Mouse (Mus musculus): ENCODE results near the gene Nicn1. TPM values are rescaled to one million over a fixed set of nuclear protein-coding genes. Genes with fewer than 3 reads are reported as not detected.
A peak's percentile ranks its signal among the peaks of the same experiment; 100 is the strongest.

The Nicn1 gene
- 38.9 and 41.2 TPM in 2 replicates for polyA plus RNA-seq (2014; fragmentation: Nextera tagmentation; extraction: Ambion mirVana)

DNA sequence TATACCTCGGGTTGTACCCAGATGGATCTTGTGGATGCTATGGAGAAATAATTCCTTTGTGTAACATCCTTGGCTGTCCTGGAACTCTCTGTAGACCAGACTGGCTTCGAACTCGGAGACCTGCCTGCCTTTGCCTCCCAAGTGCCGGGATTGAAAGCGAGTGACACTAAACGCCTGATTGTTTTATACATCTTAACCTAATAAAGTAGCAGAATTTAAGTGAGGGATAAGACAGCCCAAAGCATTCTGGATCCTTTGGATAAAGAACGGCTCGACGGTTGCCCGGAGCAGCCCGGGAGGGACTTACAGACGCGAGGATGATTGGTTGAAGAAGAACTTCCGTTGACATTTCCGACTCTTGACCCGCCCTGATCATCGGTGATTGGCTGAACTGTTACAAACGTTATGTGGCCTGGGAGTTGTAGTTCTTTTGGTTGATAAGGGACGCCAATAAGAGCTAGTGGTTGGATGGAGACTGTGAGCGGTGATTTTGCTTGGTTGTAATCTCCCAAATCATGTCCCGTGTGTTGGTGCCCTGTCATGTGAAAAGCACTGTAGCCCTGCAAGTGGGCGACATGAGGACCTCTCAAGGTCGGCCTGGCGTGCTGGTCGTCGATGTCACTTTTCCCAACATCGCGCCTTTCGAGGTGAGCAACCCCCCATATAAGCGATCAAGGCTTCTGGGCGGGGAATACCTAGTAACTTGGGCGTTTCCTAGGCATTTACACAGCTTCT lies at the start of gene Nicn1:
TSS of gene Nicn1 (plus strand) at position 414 of the 735 bp plus-strand sequence.
- no peaks in the 10 kb centered on the region for H3K9me3 ChIP-seq (ENCODE audit: control insufficient read depth, low read length)
- H3K27me3 ChIP-seq (replicated peaks; ENCODE audit: control insufficient read depth, insufficient read depth, low read length) = no peaks in the 10 kb centered on the region
- peak; percentile 95 for ATAC-seq (replicated peaks; ENCODE audit: low FRiP score, low TSS enrichment, low read depth)
- under 1% methylated on average over 32 of the region's 32 CpGs for WGBS
- peaks cover 4% of the 10 kb centered on the region for H3K4me1 ChIP-seq (replicated peaks; ENCODE audit: control insufficient read depth, insufficient read depth, low read length)
- DNase-seq (ENCODE audit: low spot score) = peak; percentile 83
- H3K9ac ChIP-seq (ENCODE audit: low read length) = peak within 1 kb of the TSS; percentile 63
- H3K36me3 ChIP-seq (ENCODE audit: control insufficient read depth, insufficient read depth, low read length) = peaks cover 7% of the 10 kb centered on the region
- peak within 1 kb of the TSS; percentile 61 for H3K4me2 ChIP-seq (ENCODE audit: low read length)
- peak within 1 kb of the TSS; percentile 70 for H3K4me3 ChIP-seq (ENCODE audit: low read depth, low read length)
- peak within 1 kb of the TSS; percentile 80 for H3K27ac ChIP-seq (ENCODE audit: low read depth)

DNA sequence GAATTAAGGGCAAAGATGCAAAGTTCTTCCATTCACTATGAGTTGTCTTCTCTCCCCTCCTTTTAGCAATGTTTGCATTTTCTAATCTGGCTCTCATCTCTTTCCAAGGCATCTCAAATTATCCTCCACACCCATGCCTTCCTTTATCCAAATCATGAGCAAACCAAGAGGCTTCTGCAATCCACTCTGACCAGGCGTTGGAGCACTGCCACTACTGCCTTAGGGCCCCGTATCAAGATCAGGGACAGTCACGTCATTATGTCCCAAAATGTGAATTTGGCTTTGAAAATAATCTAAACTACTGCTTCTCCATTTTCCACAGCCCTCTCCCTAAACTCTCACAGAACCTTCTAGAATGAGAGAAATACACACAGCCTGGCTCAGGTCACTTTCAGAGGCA lies 45.7 kb upstream of the Nicn1 start:
- no peak overlapping the region for H3K4me2 ChIP-seq (ENCODE audit: low read length)
- H3K27me3 ChIP-seq (replicated peaks; ENCODE audit: control insufficient read depth, insufficient read depth, low read length) = no peaks in the 10 kb centered on the region
- 92% methylated on average over 3 of the region's 3 CpGs for WGBS
- ATAC-seq (replicated peaks; ENCODE audit: low FRiP score, low TSS enrichment, low read depth) = no peak
- no peak overlapping the region for H3K27ac ChIP-seq (ENCODE audit: low read depth)
- DNase-seq (ENCODE audit: low spot score) = no peak
- no peak overlapping the region for H3K4me3 ChIP-seq (ENCODE audit: low read depth, low read length)
- peaks cover 10% of the 10 kb centered on the region; the same call in 1 of the 2 replicates for H3K36me3 ChIP-seq (ENCODE audit: control insufficient read depth, insufficient read depth, low read length)
- H3K4me1 ChIP-seq (replicated peaks; ENCODE audit: control insufficient read depth, insufficient read depth, low read length) = no peaks in the 10 kb centered on the region
- H3K9ac ChIP-seq (ENCODE audit: low read length) = no peak overlapping the region
- H3K9me3 ChIP-seq (ENCODE audit: control insufficient read depth, low read length) = no peaks in the 10 kb centered on the region

DNA sequence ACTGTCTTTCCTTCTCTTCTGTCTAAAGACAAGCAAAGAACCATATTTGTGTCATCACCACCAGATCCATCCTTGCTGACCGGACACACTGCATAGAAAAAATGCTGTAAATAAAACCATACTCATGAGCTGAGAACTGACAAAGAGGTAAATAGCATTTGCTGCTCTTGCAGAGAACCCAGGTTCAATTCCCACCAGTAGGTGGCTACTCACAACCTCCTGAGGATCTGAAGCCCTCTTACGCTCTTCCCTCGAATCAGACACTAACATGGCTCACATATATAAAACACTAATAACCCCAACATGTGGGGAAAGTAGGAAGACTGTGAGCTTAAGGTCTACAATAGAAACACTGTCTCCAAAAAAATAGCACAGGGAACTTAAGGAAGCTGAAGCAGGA lies 45.2 kb upstream of the Nicn1 start:
- ATAC-seq (replicated peaks; ENCODE audit: low FRiP score, low TSS enrichment, low read depth) (no peak), DNase-seq (ENCODE audit: low spot score) (no peak)
- Histone ChIP-seq H3K9ac (ENCODE audit: low read length) (no peak overlapping the region), H3K9me3 (ENCODE audit: control insufficient read depth, low read length) (no peaks in the 10 kb centered on the region), H3K4me2 (ENCODE audit: low read length) (no peak overlapping the region), H3K36me3 (ENCODE audit: control insufficient read depth, insufficient read depth, low read length) (peaks cover 10% of the 10 kb centered on the region; the same call in 1 of the 2 replicates), H3K4me3 (ENCODE audit: low read depth, low read length) (no peak overlapping the region), H3K27me3 (replicated peaks; ENCODE audit: control insufficient read depth, insufficient read depth, low read length) (no peaks in the 10 kb centered on the region), H3K27ac (ENCODE audit: low read depth) (no peak overlapping the region), H3K4me1 (replicated peaks; ENCODE audit: control insufficient read depth, insufficient read depth, low read length) (no peaks in the 10 kb centered on the region)
- WGBS = 75% methylated on average over 3 of the region's 3 CpGs

DNA sequence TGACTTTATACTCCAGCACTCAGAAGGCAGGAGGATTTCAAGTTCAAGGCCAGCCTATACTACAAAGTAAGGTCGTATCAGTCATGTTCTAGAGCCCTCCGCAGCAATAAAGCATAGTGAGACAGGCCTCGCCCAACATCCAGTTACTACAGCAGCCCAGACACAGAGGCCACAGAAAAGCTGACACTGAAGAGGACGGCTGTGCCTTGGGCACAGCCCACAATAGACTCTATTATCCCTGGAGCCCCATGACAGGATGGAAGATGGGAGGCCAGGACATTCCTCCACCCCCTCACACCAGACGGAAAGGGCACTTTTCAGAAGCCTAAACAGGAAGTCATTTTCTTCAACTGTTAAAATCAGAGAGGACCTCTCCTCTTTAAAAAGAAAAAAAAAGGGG lies 41.3 kb upstream of the Nicn1 start:
- Histone ChIP-seq H3K4me3 (ENCODE audit: low read depth, low read length) (no peak overlapping the region), H3K27ac (ENCODE audit: low read depth) (no peak overlapping the region), H3K9me3 (ENCODE audit: control insufficient read depth, low read length) (no peaks in the 10 kb centered on the region), H3K36me3 (ENCODE audit: control insufficient read depth, insufficient read depth, low read length) (peaks cover 23% of the 10 kb centered on the region), H3K4me1 (replicated peaks; ENCODE audit: control insufficient read depth, insufficient read depth, low read length) (no peaks in the 10 kb centered on the region), H3K4me2 (ENCODE audit: low read length) (no peak overlapping the region), H3K9ac (ENCODE audit: low read length) (no peak overlapping the region), H3K27me3 (replicated peaks; ENCODE audit: control insufficient read depth, insufficient read depth, low read length) (no peaks in the 10 kb centered on the region)
- WGBS = 53% methylated on average over 5 of the region's 5 CpGs
- no peak for DNase-seq (ENCODE audit: low spot score)
- no peak; the same call in 1 of the 2 replicates for ATAC-seq (replicated peaks; ENCODE audit: low FRiP score, low TSS enrichment, low read depth)

DNA sequence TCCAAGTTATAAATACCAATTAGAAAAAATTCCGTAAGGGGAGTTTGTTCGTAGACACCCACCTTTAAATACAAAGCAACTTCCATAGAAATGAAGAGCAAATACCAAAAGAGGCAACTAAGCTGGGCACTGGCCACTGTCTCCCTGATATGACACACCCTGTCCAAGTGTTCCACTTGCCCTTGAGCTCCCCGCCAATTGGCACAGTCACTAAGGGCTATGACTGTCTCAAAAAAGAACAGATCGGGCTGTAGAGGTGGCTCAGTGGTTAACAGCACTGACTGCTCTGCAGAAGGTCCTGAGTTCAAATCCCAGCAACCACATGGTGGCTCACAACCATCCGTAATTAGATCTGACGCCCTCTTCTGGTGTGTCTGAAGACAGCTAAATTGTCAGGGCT lies 38.4 kb upstream of the Nicn1 start:
- Histone ChIP-seq H3K4me1 (replicated peaks; ENCODE audit: control insufficient read depth, insufficient read depth, low read length) (no peaks in the 10 kb centered on the region), H3K36me3 (ENCODE audit: control insufficient read depth, insufficient read depth, low read length) (peaks cover 15% of the 10 kb centered on the region), H3K27ac (ENCODE audit: low read depth) (no peak overlapping the region), H3K9me3 (ENCODE audit: control insufficient read depth, low read length) (no peaks in the 10 kb centered on the region), H3K4me3 (ENCODE audit: low read depth, low read length) (no peak overlapping the region), H3K27me3 (replicated peaks; ENCODE audit: control insufficient read depth, insufficient read depth, low read length) (no peaks in the 10 kb centered on the region), H3K4me2 (ENCODE audit: low read length) (no peak overlapping the region), H3K9ac (ENCODE audit: low read length) (no peak overlapping the region)
- DNase-seq (ENCODE audit: low spot score) (no peak), ATAC-seq (replicated peaks; ENCODE audit: low FRiP score, low TSS enrichment, low read depth) (no peak)
- WGBS = 91% methylated on average over 6 of the region's 6 CpGs

DNA sequence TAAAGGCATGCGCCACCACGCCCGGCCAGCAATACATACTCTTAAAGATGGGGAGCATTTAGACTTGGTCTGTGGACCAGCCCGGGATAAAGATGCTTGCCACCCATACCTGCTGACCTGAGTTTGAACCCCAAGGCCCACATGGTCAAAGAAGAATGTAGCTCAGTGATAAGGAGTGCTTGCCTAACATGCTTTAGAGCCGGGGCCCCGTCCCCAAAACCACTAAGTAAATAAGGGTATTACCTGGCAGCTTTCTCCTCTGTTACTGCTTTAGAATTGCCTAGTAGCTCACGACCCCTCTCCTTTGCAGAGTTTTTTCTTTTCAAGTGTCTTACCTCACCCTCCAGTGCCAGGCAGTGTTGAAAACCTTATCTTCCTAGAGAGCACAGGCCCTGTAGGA lies 37.5 kb upstream of the Nicn1 start:
- Histone ChIP-seq H3K36me3 (ENCODE audit: control insufficient read depth, insufficient read depth, low read length) (peaks cover 15% of the 10 kb centered on the region), H3K4me1 (replicated peaks; ENCODE audit: control insufficient read depth, insufficient read depth, low read length) (no peaks in the 10 kb centered on the region), H3K27me3 (replicated peaks; ENCODE audit: control insufficient read depth, insufficient read depth, low read length) (no peaks in the 10 kb centered on the region), H3K4me2 (ENCODE audit: low read length) (no peak overlapping the region), H3K27ac (ENCODE audit: low read depth) (no peak overlapping the region), H3K9ac (ENCODE audit: low read length) (no peak overlapping the region), H3K4me3 (ENCODE audit: low read depth, low read length) (no peak overlapping the region), H3K9me3 (ENCODE audit: control insufficient read depth, low read length) (no peaks in the 10 kb centered on the region)
- DNase-seq (ENCODE audit: low spot score) = no peak
- ATAC-seq (replicated peaks; ENCODE audit: low FRiP score, low TSS enrichment, low read depth) = no peak
- WGBS = 81% methylated on average over 7 of the region's 7 CpGs

DNA sequence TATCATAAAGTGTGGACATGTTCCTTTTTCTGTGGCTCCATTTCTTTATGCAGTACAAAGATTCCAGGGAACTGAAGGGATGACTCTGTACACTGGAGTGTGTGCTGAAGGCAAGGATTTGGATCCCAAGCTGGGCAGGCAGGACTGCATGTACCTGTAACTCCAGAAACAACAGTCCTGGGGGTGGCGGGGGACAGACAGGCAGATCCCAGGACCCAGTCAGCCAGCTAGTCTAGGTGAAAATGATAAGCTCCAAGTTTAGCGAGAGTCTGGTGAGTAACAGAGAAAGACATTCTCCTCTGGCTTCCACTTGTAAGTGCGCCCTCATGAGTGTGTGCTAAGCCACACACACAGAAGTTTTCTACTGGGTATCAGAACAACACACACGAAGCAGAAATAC lies 29.7 kb upstream of the Nicn1 start:
- WGBS = 76% methylated on average over 4 of the region's 4 CpGs

DNA sequence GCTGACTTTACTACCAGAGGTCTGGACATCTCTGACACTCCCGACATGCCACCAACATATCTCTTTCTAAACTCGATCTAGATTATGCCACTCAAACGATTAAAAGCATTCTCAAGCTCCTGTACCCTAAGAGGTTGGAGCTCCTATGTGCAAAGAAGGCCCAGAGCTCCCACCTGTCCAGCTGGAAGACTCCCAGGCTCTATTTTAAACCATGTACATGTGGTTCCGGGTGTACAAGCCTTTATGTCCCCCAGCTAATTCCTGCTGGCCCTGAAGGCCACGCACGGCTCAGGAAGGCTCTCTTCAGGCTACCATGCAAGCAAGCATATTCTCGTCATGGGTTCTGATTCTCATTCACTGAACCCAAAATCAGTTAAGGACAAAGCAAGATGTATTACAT lies 28.4 kb upstream of the Nicn1 start:
- Histone ChIP-seq H3K4me2 (ENCODE audit: low read length) (peak overlapping the region; percentile 60), H3K4me1 (replicated peaks; ENCODE audit: control insufficient read depth, insufficient read depth, low read length) (peaks cover 22% of the 10 kb centered on the region), H3K27ac (ENCODE audit: low read depth) (no peak overlapping the region), H3K4me3 (ENCODE audit: low read depth, low read length) (peak overlapping the region; percentile 92; the same call in 1 of the 2 replicates), H3K27me3 (replicated peaks; ENCODE audit: control insufficient read depth, insufficient read depth, low read length) (no peaks in the 10 kb centered on the region), H3K9me3 (ENCODE audit: control insufficient read depth, low read length) (no peaks in the 10 kb centered on the region), H3K9ac (ENCODE audit: low read length) (no peak overlapping the region), H3K36me3 (ENCODE audit: control insufficient read depth, insufficient read depth, low read length) (no peaks in the 10 kb centered on the region)
- 72% methylated on average over 7 of the region's 7 CpGs for whole genome bisulfite sequencing
- ATAC-seq (replicated peaks; ENCODE audit: low FRiP score, low TSS enrichment, low read depth) (no peak), DNase-seq (ENCODE audit: low spot score) (no peak)

More for the DNA sequence above, 29.7 kb upstream of the Nicn1 start:
- H3K36me3 ChIP-seq (ENCODE audit: control insufficient read depth, insufficient read depth, low read length) = no peaks in the 10 kb centered on the region
- no peaks in the 10 kb centered on the region for H3K27me3 ChIP-seq (replicated peaks; ENCODE audit: control insufficient read depth, insufficient read depth, low read length)
- DNase-seq (ENCODE audit: low spot score) (no peak), ATAC-seq (replicated peaks; ENCODE audit: low FRiP score, low TSS enrichment, low read depth) (no peak)
- no peak overlapping the region for H3K27ac ChIP-seq (ENCODE audit: low read depth)
- no peak overlapping the region for H3K4me3 ChIP-seq (ENCODE audit: low read depth, low read length)
- H3K9ac ChIP-seq (ENCODE audit: low read length) = no peak overlapping the region
- no peaks in the 10 kb centered on the region for H3K9me3 ChIP-seq (ENCODE audit: control insufficient read depth, low read length)
- H3K4me1 ChIP-seq (replicated peaks; ENCODE audit: control insufficient read depth, insufficient read depth, low read length) = peaks cover 22% of the 10 kb centered on the region
- H3K4me2 ChIP-seq (ENCODE audit: low read length) = no peak overlapping the region

DNA sequence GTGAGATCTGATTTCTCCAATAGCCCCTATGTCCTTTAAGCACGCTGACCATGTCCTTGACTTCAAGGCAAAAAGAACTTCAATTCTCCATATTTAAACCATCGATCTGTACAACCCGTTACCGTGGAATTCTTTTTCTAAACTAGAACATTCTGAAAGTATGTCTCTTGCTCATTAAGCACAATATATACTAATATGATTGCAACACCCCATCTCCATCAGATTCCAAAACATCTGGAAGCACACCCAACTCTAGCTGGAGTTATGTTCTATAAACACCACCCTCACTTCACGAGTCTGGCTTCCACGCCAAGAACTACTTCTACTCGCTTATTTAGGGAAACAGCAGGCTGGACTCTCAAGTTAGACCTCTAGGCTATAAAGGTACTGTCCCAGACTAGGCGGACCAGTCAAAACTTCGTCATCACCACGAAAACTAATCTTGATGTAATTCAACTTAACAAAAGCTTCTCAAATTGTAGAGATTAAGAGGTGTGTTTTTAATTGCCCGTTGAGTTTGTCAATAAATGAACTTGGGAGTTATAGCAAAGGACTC lies 27.7 kb upstream of the Nicn1 start:
- 37% methylated on average over 11 of the region's 11 CpGs for WGBS
- Histone ChIP-seq H3K9ac (ENCODE audit: low read length) (peak overlapping the region; percentile 84), H3K27me3 (replicated peaks; ENCODE audit: control insufficient read depth, insufficient read depth, low read length) (no peaks in the 10 kb centered on the region), H3K9me3 (ENCODE audit: control insufficient read depth, low read length) (no peaks in the 10 kb centered on the region), H3K27ac (ENCODE audit: low read depth) (peak overlapping the region; percentile 93), H3K4me1 (replicated peaks; ENCODE audit: control insufficient read depth, insufficient read depth, low read length) (peaks cover 22% of the 10 kb centered on the region), H3K4me2 (ENCODE audit: low read length) (peak overlapping the region; percentile 60), H3K4me3 (ENCODE audit: low read depth, low read length) (peak overlapping the region; percentile 92), H3K36me3 (ENCODE audit: control insufficient read depth, insufficient read depth, low read length) (no peaks in the 10 kb centered on the region)
- DNase-seq (ENCODE audit: low spot score) = no peak
- no peak for ATAC-seq (replicated peaks; ENCODE audit: low FRiP score, low TSS enrichment, low read depth)

All from intestine, embryonic 14.5 days (tissue).